Comparison of ENCODE assay signal across 11 mouse cellular contexts in the genomic region with DNA sequence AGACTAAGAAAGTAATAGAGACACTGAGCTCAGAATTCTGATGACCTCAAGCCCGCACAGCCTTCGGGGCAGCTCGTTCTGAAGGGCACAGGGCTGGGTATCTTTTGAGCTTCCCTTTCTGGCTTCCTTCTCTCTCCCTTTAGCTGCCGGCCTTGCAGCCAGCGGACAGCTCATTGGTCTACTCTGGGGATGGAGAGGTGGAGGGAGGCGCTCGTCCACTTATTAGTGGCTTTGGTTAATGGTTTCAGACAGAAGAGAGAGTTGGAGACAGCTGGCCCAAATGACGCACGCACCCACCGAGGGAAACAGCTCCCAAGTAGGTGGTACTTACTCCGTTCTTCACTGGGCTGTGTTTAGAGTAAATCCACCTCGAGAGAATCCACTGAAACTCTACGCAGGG.
DNase-seq lines count a peak whose midpoint lies in the region; ATAC-seq lines count a peak whose summit lies in the region.
"Had no signal": no experiment of that assay in that cellular context is flagged by ENCODE, and none has a peak within 500 bp of the region (broad histone marks: within the 10 kb centered on the region; RNA-seq: fewer than 3 reads in every experiment).

No protein-coding gene starts in this region.

- no peaks in the 10 kb centered on the region for H3K27me3 ChIP-seq in heart, embryonic 13.5 days (replicated peaks)
- H3K27me3 ChIP-seq in embryonic facial prominence, embryonic 10.5 days (replicated peaks; ENCODE audit: low read depth, poor library complexity, severe bottlenecking) = peaks cover 9% of the 10 kb centered on the region; the same call in 1 of the 2 replicates
- peaks cover 4% of the 10 kb centered on the region; the same call in 1 of the 2 replicates for H3K27me3 ChIP-seq in hindbrain, embryonic 10.5 days (ENCODE audit: insufficient read depth, poor library complexity, severe bottlenecking)
- no peaks in the 10 kb centered on the region for H3K27me3 ChIP-seq in midbrain, embryonic 15.5 days (replicated peaks)
- H3K27me3 ChIP-seq: heart, embryonic 12.5 days had no signal

- ATAC-seq in heart, embryonic 13.5 days (ENCODE audit: extremely low read depth, insufficient number of reproducible peaks, low FRiP score, low TSS enrichment) = no peak
- peak; percentile 58; the same call in 1 of the 2 replicates for ATAC-seq in midbrain, embryonic 15.5 days (replicated peaks)

- DNase-seq in heart, adult 11 months = no peak
- peak; percentile 30 for DNase-seq in embryonic facial prominence, embryonic 10.5 days (ENCODE audit: low spot score)
- DNase-seq in hindbrain, embryonic 10.5 days (ENCODE audit: low spot score) = peak; percentile 20
- no peak for DNase-seq in right cerebral cortex, postnatal 10 days (ENCODE audit: low spot score in 2 of 2)
- no peak for DNase-seq in testis, postnatal 14 days (ENCODE audit: low spot score)
- DNase-seq in cerebellum, postnatal 36 days = no peak
- DNase-seq: cerebellum, adult 11 months; kidney, adult 11 months had no signal

- no peaks in the 10 kb centered on the region for H3K4me1 ChIP-seq in heart, embryonic 13.5 days
- peaks cover 16% of the 10 kb centered on the region for H3K4me1 ChIP-seq in embryonic facial prominence, embryonic 10.5 days
- peaks cover 18% of the 10 kb centered on the region for H3K4me1 ChIP-seq in hindbrain, embryonic 10.5 days (replicated peaks)
- peaks cover 7% of the 10 kb centered on the region; the same call in 1 of the 2 replicates for H3K4me1 ChIP-seq in midbrain, embryonic 15.5 days
- H3K4me1 ChIP-seq: heart, embryonic 12.5 days had no signal

- H3K27ac ChIP-seq in heart, embryonic 13.5 days (replicated peaks) = no peak overlapping the region
- peak overlapping the region; percentile 40; the same call in 1 of the 2 replicates for H3K27ac ChIP-seq in embryonic facial prominence, embryonic 10.5 days (replicated peaks)
- peak overlapping the region; percentile 62; the same call in 1 of the 2 replicates for H3K27ac ChIP-seq in hindbrain, embryonic 10.5 days
- H3K27ac ChIP-seq in midbrain, embryonic 15.5 days = no peak overlapping the region

- 41% methylated on average over 13 of the region's 13 CpGs for WGBS in heart, embryonic 13.5 days
- 28% methylated on average over 13 of the region's 13 CpGs for WGBS in embryonic facial prominence, embryonic 10.5 days
- 33% methylated on average over 13 of the region's 13 CpGs for WGBS in hindbrain, embryonic 10.5 days
- 12% methylated on average over 13 of the region's 13 CpGs for WGBS in midbrain, embryonic 15.5 days

- peak overlapping the region; percentile 24; the same call in 1 of the 2 replicates for H3K4me2 ChIP-seq in heart, embryonic 13.5 days
- peak overlapping the region; percentile 30; the same call in 1 of the 2 replicates for H3K4me2 ChIP-seq in midbrain, embryonic 15.5 days
- H3K4me2 ChIP-seq: heart, embryonic 12.5 days had no signal

- no peaks in the 10 kb centered on the region for H3K9me3 ChIP-seq in heart, embryonic 13.5 days
- H3K9me3 ChIP-seq in embryonic facial prominence, embryonic 10.5 days = 0 out of 2 replicates have a peak, but pooled peaks cover 3% of the 10 kb centered on the region
- peaks cover 4% of the 10 kb centered on the region; the same call in 1 of the 2 replicates for H3K9me3 ChIP-seq in hindbrain, embryonic 10.5 days
- no peaks in the 10 kb centered on the region for H3K9me3 ChIP-seq in midbrain, embryonic 15.5 days
- H3K9me3 ChIP-seq: heart, embryonic 12.5 days had no signal

- H3K36me3 ChIP-seq in heart, embryonic 13.5 days = no peaks in the 10 kb centered on the region
- no peaks in the 10 kb centered on the region for H3K36me3 ChIP-seq in embryonic facial prominence, embryonic 10.5 days (replicated peaks)
- peaks cover 4% of the 10 kb centered on the region for H3K36me3 ChIP-seq in hindbrain, embryonic 10.5 days
- H3K36me3 ChIP-seq in midbrain, embryonic 15.5 days (replicated peaks) = no peaks in the 10 kb centered on the region
- H3K36me3 ChIP-seq: heart, embryonic 12.5 days had no signal

- no peak overlapping the region for H3K4me3 ChIP-seq in heart, embryonic 13.5 days
- H3K4me3 ChIP-seq in embryonic facial prominence, embryonic 10.5 days = peak overlapping the region; percentile 32; the same call in 1 of the 2 replicates
- H3K4me3 ChIP-seq in hindbrain, embryonic 10.5 days = peak overlapping the region; percentile 26
- H3K4me3 ChIP-seq in midbrain, embryonic 15.5 days = 0 out of 2 replicates have a peak overlapping the region, but pooled peaks have one; percentile 1
- H3K4me3 ChIP-seq: heart, embryonic 12.5 days had no signal

- no peak overlapping the region for H3K9ac ChIP-seq in heart, embryonic 13.5 days
- H3K9ac ChIP-seq in midbrain, embryonic 15.5 days = no peak overlapping the region
- H3K9ac ChIP-seq: heart, embryonic 12.5 days had no signal

Comparison
In these comparisons a context has a peak if more than half of its experiments do, and no peak if none do; other contexts are left out.
1. H3K27ac ChIP-seq: peak in embryonic facial prominence, embryonic 10.5 days (single experiment) and hindbrain, embryonic 10.5 days (single experiment); none in heart, embryonic 13.5 days (single experiment) and midbrain, embryonic 15.5 days (single experiment).
2. DNase-seq: peak in embryonic facial prominence, embryonic 10.5 days (single experiment) and hindbrain, embryonic 10.5 days (single experiment); none in heart, adult 11 months (single experiment), right cerebral cortex, postnatal 10 days (0 of 2), testis, postnatal 14 days (single experiment) and cerebellum, postnatal 36 days (0 of 2).